Mouse (Mus musculus) regulatory T cell (primary cell): Measurements from ENCODE around the gene Cntn4.

Experiments used
- in situ Hi-C: fragments of 300-600 bp; cut with MboI, MseI; formaldehyde crosslinking; loops from one replicate; pipeline ENCODE4 v1.15.1; 2025; ENCODE audit warnings: high pct_unique_total_duplicates

Cntn4 gene

GRCm38 (mm10) chr6:106078071-106078603, 400.7 kb downstream of the Cntn4 start:
- in situ Hi-C loops = no loop called here

- in situ Hi-C loops = no loop called here
Measured at GRCm38 (mm10) chr6:106078629-106079028, 401.2 kb downstream of the Cntn4 start.

GRCm38 (mm10) chr6:106097856-106098255, 420.4 kb downstream of the Cntn4 start:
- in situ Hi-C loops = no loop called here

GRCm38 (mm10) chr6:106118523-106119081, 441.1 kb downstream of the Cntn4 start:
- in situ Hi-C loops = no loop called here

- in situ Hi-C loops = no loop called here
Measured at GRCm38 (mm10) chr6:106153530-106153929, 476.1 kb downstream of the Cntn4 start.

- in situ Hi-C loops = no loop called here
Measured at GRCm38 (mm10) chr6:106155362-106155761, 477.9 kb downstream of the Cntn4 start.

GRCm38 (mm10) chr6:106177546-106177945, 500.1 kb downstream of the Cntn4 start:
- in situ Hi-C loops = no loop called here

GRCm38 (mm10) chr6:106181596-106181995, 504.1 kb downstream of the Cntn4 start:
- in situ Hi-C loops = no loop called here

GRCm38 (mm10) chr6:106200974-106201373, 523.5 kb downstream of the Cntn4 start:
- in situ Hi-C loops = no loop called here

- in situ Hi-C loops = no loop called here
Measured at GRCm38 (mm10) chr6:106207401-106207800, 529.9 kb downstream of the Cntn4 start.

GRCm38 (mm10) chr6:106213071-106213470, 535.6 kb downstream of the Cntn4 start:
- in situ Hi-C loops = no loop called here

GRCm38 (mm10) chr6:106237046-106237948, 559.8 kb downstream of the Cntn4 start:
- in situ Hi-C loops = no loop called here

- in situ Hi-C loops = no loop called here
Measured at GRCm38 (mm10) chr6:106241553-106241952, 564.1 kb downstream of the Cntn4 start.

GRCm38 (mm10) chr6:106263396-106263795, 585.9 kb downstream of the Cntn4 start:
- in situ Hi-C loops = no loop called here

- in situ Hi-C loops = no loop called here
Measured at GRCm38 (mm10) chr6:106265487-106265886, 588.0 kb downstream of the Cntn4 start.

GRCm38 (mm10) chr6:106266304-106266703, 588.8 kb downstream of the Cntn4 start:
- in situ Hi-C loops = no loop called here

- in situ Hi-C loops = no loop called here
Measured at GRCm38 (mm10) chr6:106268723-106269122, 591.3 kb downstream of the Cntn4 start.

- in situ Hi-C loops = no loop called here
Measured at GRCm38 (mm10) chr6:106277139-106277538, 599.7 kb downstream of the Cntn4 start.

- in situ Hi-C loops = no loop called here
Measured at GRCm38 (mm10) chr6:106281621-106282020, 604.2 kb downstream of the Cntn4 start.

- in situ Hi-C loops = no loop called here
Measured at GRCm38 (mm10) chr6:106283815-106284214, 606.4 kb downstream of the Cntn4 start.

- in situ Hi-C loops = no loop called here
Measured at GRCm38 (mm10) chr6:106299451-106299850, 622.0 kb downstream of the Cntn4 start.

- in situ Hi-C loops = no loop called here
Measured at GRCm38 (mm10) chr6:106300179-106300578, 622.7 kb downstream of the Cntn4 start.

GRCm38 (mm10) chr6:106302435-106302834, 625.0 kb downstream of the Cntn4 start:
- in situ Hi-C loops = no loop called here
